Mouse (Mus musculus): ENCODE measurements around the gene Prss29. TPM values are rescaled to one million over a fixed set of nuclear protein-coding genes. Genes with fewer than 3 reads are reported as not detected.

The Prss29 gene
- total and polyA plus RNA-seq, 2 experiments, result not detected

GRCm38 (mm10) chr17:25332321-25332720 is 13.9 kb downstream of the Prss29 start:
- Histone ChIP-seq H3K9ac (ENCODE audit: low read depth, low read length) (no peak overlapping the region), H3K27ac (replicated peaks; ENCODE audit: insufficient read depth, low read depth, low read length) (no peak overlapping the region), H3K27me3 (ENCODE audit: control insufficient read depth, insufficient read depth, low read length) (no peaks in the 10 kb centered on the region), H3K4me3 (ENCODE audit: insufficient read depth, low read depth, low read length) (no peak overlapping the region), H3K4me1 (ENCODE audit: control insufficient read depth, insufficient read depth, low read length) (no peaks in the 10 kb centered on the region), H3K36me3 (ENCODE audit: control insufficient read depth, insufficient read depth, low read length) (no peaks in the 10 kb centered on the region), H3K79me2 (ENCODE audit: control insufficient read depth, insufficient read depth, low read length) (no peaks in the 10 kb centered on the region)
- TF ChIP-seq POLR2A (IDR thresholded peaks at IDR 0.05; ENCODE audit: extremely low read depth, insufficient read depth, low read length) (no peak), CTCF (IDR thresholded peaks at IDR 0.05; ENCODE audit: low read depth, low read length) (no peak)
- 68% methylated on average over 9 of the region's 9 CpGs for WGBS
- DNase-seq (ENCODE audit: extremely low read depth, low read depth, low spot score), result no peak

GRCm38 (mm10) chr17:25333943-25334342 is 15.5 kb downstream of the Prss29 start:
- no peak overlapping the region for H3K27ac ChIP-seq (replicated peaks; ENCODE audit: insufficient read depth, low read depth, low read length)
- H3K4me3 ChIP-seq (ENCODE audit: insufficient read depth, low read depth, low read length), result no peak overlapping the region
- no peak for TF ChIP-seq POLR2A (IDR thresholded peaks at IDR 0.05; ENCODE audit: extremely low read depth, insufficient read depth, low read length)
- TF ChIP-seq CTCF (IDR thresholded peaks at IDR 0.05; ENCODE audit: low read depth, low read length), result peak; percentile 96
- no peaks in the 10 kb centered on the region for H3K79me2 ChIP-seq (ENCODE audit: control insufficient read depth, insufficient read depth, low read length)
- H3K9ac ChIP-seq (ENCODE audit: low read depth, low read length), result no peak overlapping the region
- peak; percentile 17 for DNase-seq (ENCODE audit: extremely low read depth, low read depth, low spot score)
- no peaks in the 10 kb centered on the region for H3K27me3 ChIP-seq (ENCODE audit: control insufficient read depth, insufficient read depth, low read length)
- WGBS, result 3% methylated on average over 8 of the region's 8 CpGs
- H3K4me1 ChIP-seq (ENCODE audit: control insufficient read depth, insufficient read depth, low read length), result no peaks in the 10 kb centered on the region
- no peaks in the 10 kb centered on the region for H3K36me3 ChIP-seq (ENCODE audit: control insufficient read depth, insufficient read depth, low read length)

DNA sequence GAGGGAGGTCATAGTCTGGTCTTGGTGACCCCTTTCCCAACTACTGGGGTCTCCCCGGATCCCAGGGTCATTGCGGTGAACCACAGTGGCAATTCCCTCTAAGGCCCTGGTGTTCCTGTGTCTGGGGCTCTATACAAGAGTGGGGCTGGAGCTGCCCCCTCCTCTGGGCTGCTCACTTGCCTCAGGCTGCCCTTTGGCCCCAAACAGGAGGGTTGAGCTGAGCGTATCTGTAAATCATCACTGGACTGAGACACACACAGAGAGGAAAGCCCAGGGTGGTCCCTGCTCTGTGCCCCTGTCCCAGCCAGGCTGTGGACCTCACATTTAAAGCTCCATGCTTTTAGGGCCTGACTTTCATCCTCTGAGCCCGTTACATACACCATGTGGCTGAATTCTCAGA is 19.8 kb downstream of the Prss29 start:
- no peak for TF ChIP-seq CTCF (IDR thresholded peaks at IDR 0.05; ENCODE audit: low read depth, low read length)
- no peak for TF ChIP-seq POLR2A (IDR thresholded peaks at IDR 0.05; ENCODE audit: extremely low read depth, insufficient read depth, low read length)
- H3K4me1 ChIP-seq (ENCODE audit: control insufficient read depth, insufficient read depth, low read length), result peaks cover 6% of the 10 kb centered on the region
- H3K27ac ChIP-seq (replicated peaks; ENCODE audit: insufficient read depth, low read depth, low read length), result no peak overlapping the region
- no peak overlapping the region for H3K4me3 ChIP-seq (ENCODE audit: insufficient read depth, low read depth, low read length)
- H3K27me3 ChIP-seq (ENCODE audit: control insufficient read depth, insufficient read depth, low read length), result no peaks in the 10 kb centered on the region
- WGBS, result 61% methylated on average over 4 of the region's 4 CpGs
- no peak overlapping the region for H3K9ac ChIP-seq (ENCODE audit: low read depth, low read length)
- DNase-seq (ENCODE audit: extremely low read depth, low read depth, low spot score), result no peak
- H3K36me3 ChIP-seq (ENCODE audit: control insufficient read depth, insufficient read depth, low read length), result no peaks in the 10 kb centered on the region
- H3K79me2 ChIP-seq (ENCODE audit: control insufficient read depth, insufficient read depth, low read length), result no peaks in the 10 kb centered on the region

DNA sequence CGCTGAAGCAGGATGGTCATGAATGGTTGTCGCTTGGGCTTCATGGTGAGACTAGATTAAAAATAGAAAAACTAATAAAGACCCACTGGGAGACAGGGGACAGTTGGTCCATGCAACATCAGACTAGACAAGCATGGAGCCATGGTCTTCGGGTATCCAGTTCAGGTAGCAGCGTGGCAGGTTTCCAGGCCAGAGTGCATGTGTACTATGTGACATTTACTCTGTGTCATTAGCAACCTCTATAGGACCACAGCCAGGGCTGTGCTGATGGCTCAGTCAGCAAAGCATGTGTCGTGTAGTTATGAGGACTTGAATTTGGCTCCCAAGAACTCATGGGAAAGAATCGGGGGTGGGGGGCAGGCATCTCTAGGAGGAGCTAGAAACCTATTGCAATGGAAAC is 21.5 kb downstream of the Prss29 start:
- H3K79me2 ChIP-seq (ENCODE audit: control insufficient read depth, insufficient read depth, low read length), result no peaks in the 10 kb centered on the region
- H3K27ac ChIP-seq (replicated peaks; ENCODE audit: insufficient read depth, low read depth, low read length), result no peak overlapping the region
- peaks cover 6% of the 10 kb centered on the region for H3K4me1 ChIP-seq (ENCODE audit: control insufficient read depth, insufficient read depth, low read length)
- H3K4me3 ChIP-seq (ENCODE audit: insufficient read depth, low read depth, low read length), result no peak overlapping the region
- no peak for DNase-seq (ENCODE audit: extremely low read depth, low read depth, low spot score)
- no peaks in the 10 kb centered on the region for H3K27me3 ChIP-seq (ENCODE audit: control insufficient read depth, insufficient read depth, low read length)
- 67% methylated on average over 6 of the region's 6 CpGs for WGBS
- no peak for TF ChIP-seq CTCF (IDR thresholded peaks at IDR 0.05; ENCODE audit: low read depth, low read length)
- TF ChIP-seq POLR2A (IDR thresholded peaks at IDR 0.05; ENCODE audit: extremely low read depth, insufficient read depth, low read length), result no peak
- H3K36me3 ChIP-seq (ENCODE audit: control insufficient read depth, insufficient read depth, low read length), result no peaks in the 10 kb centered on the region
- no peak overlapping the region for H3K9ac ChIP-seq (ENCODE audit: low read depth, low read length)

- H3K27ac ChIP-seq (replicated peaks; ENCODE audit: insufficient read depth, low read depth, low read length), result no peak overlapping the region
- H3K9ac ChIP-seq (ENCODE audit: low read depth, low read length), result no peak overlapping the region
- 15% methylated on average over 3 of the region's 3 CpGs for WGBS
- peaks cover 6% of the 10 kb centered on the region for H3K4me1 ChIP-seq (ENCODE audit: control insufficient read depth, insufficient read depth, low read length)
- H3K36me3 ChIP-seq (ENCODE audit: control insufficient read depth, insufficient read depth, low read length), result no peaks in the 10 kb centered on the region
- no peak for TF ChIP-seq POLR2A (IDR thresholded peaks at IDR 0.05; ENCODE audit: extremely low read depth, insufficient read depth, low read length)
- 0 out of 2 replicates have a peak, but pooled peaks have one; percentile 2 for TF ChIP-seq CTCF (IDR thresholded peaks at IDR 0.05; ENCODE audit: low read depth, low read length)
- H3K79me2 ChIP-seq (ENCODE audit: control insufficient read depth, insufficient read depth, low read length), result no peaks in the 10 kb centered on the region
- no peak overlapping the region for H3K4me3 ChIP-seq (ENCODE audit: insufficient read depth, low read depth, low read length)
- no peaks in the 10 kb centered on the region for H3K27me3 ChIP-seq (ENCODE audit: control insufficient read depth, insufficient read depth, low read length)
- peak; percentile 64 for DNase-seq (ENCODE audit: extremely low read depth, low read depth, low spot score)
Measured at GRCm38 (mm10) chr17:25341490-25341889, 23.0 kb downstream of the Prss29 start.

DNA sequence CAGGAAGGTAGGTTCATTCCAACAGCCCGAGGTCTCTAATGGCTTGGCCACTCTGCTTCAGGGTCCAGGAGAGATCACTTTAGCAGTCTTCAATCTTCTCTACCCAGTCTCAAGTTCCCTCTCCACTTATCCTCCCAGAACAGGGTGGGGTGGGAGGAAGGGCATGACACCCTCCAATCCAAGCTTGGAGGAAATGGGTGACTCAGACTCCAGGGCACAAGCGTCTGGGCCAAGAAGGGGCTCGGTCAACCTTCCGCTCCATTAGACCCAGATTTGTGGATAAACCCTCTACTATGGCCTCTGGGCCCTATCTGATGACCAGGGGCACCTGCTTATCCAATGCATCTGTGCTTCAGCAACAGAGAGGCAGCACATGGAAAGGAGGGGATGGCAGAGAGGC is 27.0 kb downstream of the Prss29 start, which contains the start of gene Tpsab1:
Gene Tpsab1 (minus strand): TSS at position 101 of the 400 bp plus-strand sequence.
- Histone ChIP-seq H3K79me2 (ENCODE audit: control insufficient read depth, insufficient read depth, low read length) (no peaks in the 10 kb centered on the region), H3K36me3 (ENCODE audit: control insufficient read depth, insufficient read depth, low read length) (no peaks in the 10 kb centered on the region), H3K4me1 (ENCODE audit: control insufficient read depth, insufficient read depth, low read length) (peaks cover 6% of the 10 kb centered on the region), H3K9ac (ENCODE audit: low read depth, low read length) (no peak within 1 kb of the TSS), H3K27me3 (ENCODE audit: control insufficient read depth, insufficient read depth, low read length) (no peaks in the 10 kb centered on the region), H3K27ac (replicated peaks; ENCODE audit: insufficient read depth, low read depth, low read length) (no peak within 1 kb of the TSS), H3K4me3 (ENCODE audit: insufficient read depth, low read depth, low read length) (no peak within 1 kb of the TSS)
- 90% methylated on average over 4 of the region's 4 CpGs for WGBS
- TF ChIP-seq POLR2A (IDR thresholded peaks at IDR 0.05; ENCODE audit: extremely low read depth, insufficient read depth, low read length), result no peak
- DNase-seq (ENCODE audit: extremely low read depth, low read depth, low spot score), result no peak

Data from liver, adult 2 months (tissue).